ENCODE assay signal across 12 mouse cellular contexts in genomic region chr11:8863955-8864675, GRCm38 (mm10).
DNase-seq lines count a peak whose midpoint lies in the region; ATAC-seq and TF ChIP-seq lines count a peak whose summit lies in the region.
"Had no signal": no experiment of that assay in that cellular context is flagged by ENCODE, and none has a peak within 500 bp of the region (broad histone marks: within the 10 kb centered on the region; RNA-seq: fewer than 3 reads in every experiment).

No protein-coding gene starts in this region.

- H3K4me2 ChIP-seq in forebrain, embryonic 16.5 days (ENCODE audit: low read length): 0 out of 2 replicates have a peak overlapping the region, but pooled peaks have one; percentile 4
- no peak overlapping the region for H3K4me2 ChIP-seq in midbrain, postnatal 0 days (ENCODE audit: low read depth, low read length, poor library complexity, severe bottlenecking)

- H3K27ac ChIP-seq in forebrain, embryonic 16.5 days (ENCODE audit: low read length): peak overlapping the region; percentile 60
- peak overlapping the region; percentile 57; the same call in 1 of the 2 replicates for H3K27ac ChIP-seq in midbrain, postnatal 0 days (ENCODE audit: low read depth, low read length)

- H3K27me3 ChIP-seq in forebrain, embryonic 16.5 days (replicated peaks; ENCODE audit: control insufficient read depth, insufficient read depth, low read length): no peaks in the 10 kb centered on the region
- H3K27me3 ChIP-seq in midbrain, postnatal 0 days (ENCODE audit: insufficient read depth, low read length): no peaks in the 10 kb centered on the region

- peak; percentile 69 for ATAC-seq in frontal cortex, adult (ENCODE audit: low TSS enrichment)
- ATAC-seq in forebrain, embryonic 16.5 days: peak; percentile 92
- ATAC-seq in midbrain, postnatal 0 days (ENCODE audit: low FRiP score): peak; percentile 83
- ATAC-seq in granulocyte monocyte progenitor cell, adult 5-6 weeks (replicated peaks; ENCODE audit: poor library complexity, severe bottlenecking): no peak

- WGBS in forebrain, embryonic 16.5 days: 20% methylated on average over 8 of the region's 8 CpGs
- 48% methylated on average over 8 of the region's 8 CpGs for WGBS in midbrain, postnatal 0 days

- H3K9ac ChIP-seq in forebrain, embryonic 16.5 days (replicated peaks; ENCODE audit: low read depth, low read length): no peak overlapping the region
- H3K9ac ChIP-seq in midbrain, postnatal 0 days (replicated peaks; ENCODE audit: low read length, poor library complexity, severe bottlenecking): no peak overlapping the region

- DNase-seq in frontal cortex, postnatal 25 days (ENCODE audit: low spot score in 2 of 2): no peak
- peak; percentile 70 for DNase-seq in layer of hippocampus, adult 9-11 months
- peak; percentile 85 for DNase-seq in midbrain, postnatal 0 days (ENCODE audit: low spot score)
- no peak for DNase-seq in adrenal gland, postnatal 4 days (ENCODE audit: low spot score in 2 of 2)
- no peak for DNase-seq in cerebellum, adult 11 months
- DNase-seq: adrenal gland, adult 8-10 months; cerebellum, postnatal 25 days; kidney, adult 2 months; lung, postnatal 10 days had no signal

- TF ChIP-seq CTCF in midbrain, postnatal 0 days (IDR thresholded peaks at IDR 0.05): no peak

- peaks cover 9% of the 10 kb centered on the region for H3K4me1 ChIP-seq in forebrain, embryonic 16.5 days (replicated peaks; ENCODE audit: control insufficient read depth, insufficient read depth, low read length)
- H3K4me1 ChIP-seq in midbrain, postnatal 0 days (ENCODE audit: insufficient read depth, low read length): no peaks in the 10 kb centered on the region

- H3K9me3 ChIP-seq in forebrain, embryonic 16.5 days (ENCODE audit: control insufficient read depth, low read length): no peaks in the 10 kb centered on the region
- H3K9me3 ChIP-seq in midbrain, postnatal 0 days (ENCODE audit: low read length): no peaks in the 10 kb centered on the region

- no peak overlapping the region for H3K4me3 ChIP-seq in forebrain, embryonic 16.5 days (replicated peaks; ENCODE audit: low read length)
- no peak overlapping the region for H3K4me3 ChIP-seq in midbrain, postnatal 0 days (ENCODE audit: low read depth, low read length)

- H3K36me3 ChIP-seq in forebrain, embryonic 16.5 days (ENCODE audit: control insufficient read depth, insufficient read depth): no peaks in the 10 kb centered on the region
- no peaks in the 10 kb centered on the region for H3K36me3 ChIP-seq in midbrain, postnatal 0 days (ENCODE audit: insufficient read depth, low read length)

Comparison
In these comparisons a context has a peak if more than half of its experiments do, and no peak if none do; other contexts are left out.
1. DNase-seq: peak in layer of hippocampus, adult 9-11 months (single experiment) and midbrain, postnatal 0 days (single experiment); none in frontal cortex, postnatal 25 days (0 of 2), adrenal gland, postnatal 4 days (0 of 2) and cerebellum, adult 11 months (single experiment).